Mouse (Mus musculus): ENCODE results near the gene Gm3402.
"Not testable (repeated sequence)": the region's sequence is repeated elsewhere in the genome, so short reads cannot be mapped to it uniquely, and the experiment has no call there.

Gene Gm3402

GRCm38 (mm10) chr5:146513823-146514222 lies at the start of gene Gm3402:
Gene Gm3402, plus strand, starts transcription at chr5:146514123.
- in situ Hi-C loops (cut with MboI, MseI) = not testable (repeated sequence)

DNA sequence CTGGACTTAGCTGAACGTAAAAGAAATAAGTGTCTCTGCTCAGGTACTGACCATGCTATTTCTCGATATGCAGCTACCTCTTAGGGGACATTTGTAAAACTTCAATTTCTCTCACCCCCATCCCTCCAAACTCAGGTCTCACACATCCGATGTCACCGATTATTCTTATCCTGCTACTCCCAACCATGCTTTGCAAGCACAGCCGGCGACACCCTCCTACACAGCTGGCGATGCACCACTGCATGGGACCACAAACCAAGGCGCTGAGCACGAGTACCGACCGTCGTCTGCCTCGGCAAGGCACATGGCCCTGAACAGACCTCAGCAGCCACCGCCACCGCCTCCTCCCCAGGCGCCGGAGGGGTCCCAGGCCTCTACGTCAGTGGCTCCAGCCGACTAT lies 47.3 kb upstream of the Gm3402 start:
- in situ Hi-C loops (cut with MboI, MseI) = no loop called here

GRCm38 (mm10) chr5:146468311-146468710 lies 45.6 kb upstream of the Gm3402 start:
- in situ Hi-C loops (cut with MboI, MseI) = no loop called here

DNA sequence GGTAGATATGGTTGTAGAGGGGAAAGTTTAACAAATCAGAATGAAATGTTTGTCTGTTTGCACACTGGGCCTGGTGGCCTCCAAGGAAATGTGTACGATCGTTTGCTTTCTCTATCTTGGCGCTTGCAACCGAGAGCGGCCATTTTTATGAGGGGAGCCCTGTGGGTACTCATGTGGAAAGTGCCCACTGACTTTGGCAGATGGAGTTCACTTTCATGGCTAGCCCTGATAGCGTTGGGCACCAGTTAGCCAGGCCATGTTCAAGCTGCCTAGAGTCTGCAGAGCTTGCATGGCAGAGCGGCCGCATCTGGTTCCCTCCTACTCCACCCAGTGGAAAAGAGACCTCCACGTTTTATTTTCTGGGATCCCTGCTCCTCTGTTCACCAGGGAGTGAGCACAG lies 43.1 kb upstream of the Gm3402 start:
- in situ Hi-C loops (cut with MboI, MseI) = no loop called here

DNA sequence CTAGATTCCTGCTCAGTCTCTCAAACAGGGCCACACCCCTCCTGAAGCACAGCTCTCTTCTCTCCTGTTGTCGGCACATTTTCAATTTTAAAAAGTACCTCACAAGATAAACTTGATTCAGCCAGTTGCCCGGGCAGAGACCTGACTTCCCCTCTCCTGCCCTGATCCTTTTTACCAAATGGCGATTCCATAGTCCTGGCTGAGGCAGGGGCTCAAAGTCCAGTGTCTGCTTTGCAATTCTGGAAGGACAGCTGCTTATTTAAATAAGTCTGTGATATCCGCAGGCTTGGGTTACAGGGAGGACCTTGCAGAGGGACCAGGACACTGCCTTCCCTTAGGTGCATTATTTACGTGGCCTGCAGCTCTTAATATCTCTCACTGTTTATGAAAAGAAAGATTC lies 42.6 kb upstream of the Gm3402 start:
- in situ Hi-C loops (cut with MboI, MseI) = no loop called here

GRCm38 (mm10) chr5:146471821-146472220 lies 42.1 kb upstream of the Gm3402 start:
- in situ Hi-C loops (cut with MboI, MseI) = no loop called here

GRCm38 (mm10) chr5:146479564-146479963 lies 34.4 kb upstream of the Gm3402 start:
- in situ Hi-C loops (cut with MboI, MseI) = not testable (repeated sequence)

- in situ Hi-C loops (cut with MboI, MseI) = loop anchor here (5.0 to 10.0 kb wide), 2 partner anchors 297 to 324 kb away; partner anchors contain the start of gene 1700001J03Rik (in 1 of the 2)
Observed at GRCm38 (mm10) chr5:146481665-146482064, 32.3 kb upstream of the Gm3402 start, which contains the start of gene Gm6408. Gene Gm6408, plus strand, starts transcription at chr5:146481965.

GRCm38 (mm10) chr5:146488959-146489358 lies 25.0 kb upstream of the Gm3402 start:
- in situ Hi-C loops (cut with MboI, MseI) = loop anchor here in 1 of 2 experiments (10.0 kb wide), 1 partner anchor 304 kb away; the partner anchor contains the start of gene 1700001J03Rik

GRCm38 (mm10) chr5:146491063-146491462 lies 22.9 kb upstream of the Gm3402 start, which contains the start of gene Gm6370:
Gene Gm6370, plus strand, starts transcription at chr5:146491363.
- in situ Hi-C loops (cut with MboI, MseI) = loop anchor here in 1 of 2 experiments (5.0 kb wide), 1 partner anchor 36 kb away; the partner anchor contains the start of gene Gm3404

DNA sequence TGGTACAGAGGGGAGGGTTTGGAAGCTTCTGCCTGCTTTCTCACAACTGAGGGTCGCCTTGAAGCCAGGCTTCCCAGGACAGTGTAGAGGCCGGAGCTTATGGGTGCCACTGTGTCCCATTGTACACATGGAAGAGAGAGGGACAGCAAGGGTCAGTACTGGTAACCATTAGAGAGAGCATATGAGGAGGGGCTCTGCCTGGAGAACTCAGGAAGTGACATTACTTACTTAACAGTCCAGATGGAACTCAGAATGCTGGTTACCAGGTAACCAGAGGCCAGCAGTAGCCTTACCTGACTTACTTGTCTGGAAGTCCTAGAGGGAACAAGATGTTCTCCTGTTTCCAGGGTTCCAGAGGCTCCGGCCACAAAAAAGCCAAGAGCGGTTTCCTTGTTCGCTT lies 11.8 kb upstream of the Gm3402 start, which contains the start of gene 4930449I24Rik:
Gene 4930449I24Rik (plus strand): TSS at position 301 of the 400 bp plus-strand sequence.
- in situ Hi-C loops (cut with MboI, MseI) = not testable (repeated sequence)

DNA sequence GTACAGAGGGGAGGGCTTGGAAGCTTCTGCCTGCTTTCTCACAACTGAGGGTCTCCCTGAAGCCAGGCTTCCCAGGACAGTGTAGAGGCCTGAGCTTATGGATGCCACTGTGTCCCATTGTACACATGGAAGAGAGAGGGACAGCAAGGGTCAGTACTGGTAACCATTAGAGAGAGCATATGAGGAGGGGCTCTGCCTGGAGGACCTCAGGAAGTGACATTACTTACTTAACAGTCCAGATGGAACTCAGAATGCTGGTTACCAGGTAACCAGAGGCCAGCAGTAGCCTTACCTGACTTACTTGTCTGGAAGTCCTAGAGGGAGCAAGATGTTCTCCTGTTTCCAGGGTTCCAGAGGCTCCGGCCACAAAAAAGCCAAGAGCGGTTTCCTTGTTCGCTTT lies 11.6 kb downstream of the Gm3402 start, which contains the start of gene Gm3404:
Gene Gm3404 (plus strand): TSS at position 301 of the 400 bp plus-strand sequence.
- in situ Hi-C loops (cut with MboI, MseI) = loop anchor here in 1 of 2 experiments (5.0 kb wide), 1 partner anchor 33 kb away; the partner anchor contains the start of gene Gm6370

- in situ Hi-C loops (cut with MboI, MseI) = not testable (repeated sequence)
Observed at GRCm38 (mm10) chr5:146537347-146537746, 23.4 kb downstream of the Gm3402 start, which contains the start of gene Gm3409. Gene Gm3409, plus strand, starts transcription at chr5:146537647.

- in situ Hi-C loops (cut with MboI, MseI) = loop anchor here in 1 of 2 experiments (5.0 kb wide), 1 partner anchor 39 kb away; no protein-coding TSS in a partner anchor
Observed at GRCm38 (mm10) chr5:146555836-146556235, 41.9 kb downstream of the Gm3402 start, which contains the start of gene Gm3415. Gene Gm3415, plus strand, starts transcription at chr5:146556136.

- in situ Hi-C loops (cut with MboI, MseI) = no loop called here
Observed at GRCm38 (mm10) chr5:146564259-146564658, 50.3 kb downstream of the Gm3402 start.
